Mouse (Mus musculus): Measurements from ENCODE around the gene Kcnh5.

Gene Kcnh5

DNA sequence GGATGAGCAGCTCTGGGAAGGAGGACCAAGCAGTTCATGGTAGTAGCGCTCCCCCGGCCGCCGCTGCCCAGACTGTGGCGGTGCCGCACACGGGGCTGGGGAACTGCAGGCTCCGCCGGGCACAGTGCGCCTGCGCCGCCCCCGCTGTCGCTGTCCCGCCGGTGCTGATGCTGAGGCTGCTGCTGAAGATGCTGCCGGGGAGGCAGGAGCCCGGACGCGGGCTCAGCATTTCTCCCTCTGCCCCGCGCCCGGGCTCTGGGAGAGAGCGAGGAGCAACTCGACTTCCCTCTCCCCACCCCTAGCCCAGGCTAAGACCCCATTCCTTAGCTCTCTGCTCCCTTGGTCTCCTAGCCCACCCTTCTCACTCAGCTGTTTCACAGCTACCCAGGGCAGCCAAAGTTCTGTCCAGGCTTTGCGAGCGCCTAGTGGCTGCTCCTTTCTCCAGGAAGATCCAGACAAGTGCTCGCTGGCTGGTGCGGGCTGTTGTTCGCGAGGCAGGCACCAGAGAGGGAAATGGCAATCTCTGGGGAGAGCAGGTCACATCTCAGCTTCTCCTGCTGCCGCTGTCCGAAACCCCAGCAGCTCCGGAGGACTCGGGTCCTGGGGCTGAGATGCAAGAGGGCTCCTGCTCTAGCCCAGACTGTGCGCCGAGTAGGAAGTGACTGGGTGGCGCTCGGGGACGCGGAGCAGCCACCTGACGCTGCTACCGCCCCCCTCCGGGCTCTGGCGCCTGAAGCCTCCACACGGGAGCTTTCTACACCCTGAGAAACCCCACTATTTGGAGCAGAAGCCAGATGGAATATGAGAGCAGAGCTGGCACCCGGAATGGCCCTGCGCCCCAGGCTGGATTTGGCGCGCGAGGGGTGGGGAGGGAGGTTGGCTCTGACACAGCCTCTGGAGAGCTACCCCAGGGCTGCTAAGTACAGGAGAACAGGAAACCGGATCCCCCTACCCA, at the start of gene Kcnh5:
Kcnh5 (minus strand) TSS at position 642 of the 955 bp plus-strand sequence.
- peak; percentile 53 to 71 for DNase-seq

DNA sequence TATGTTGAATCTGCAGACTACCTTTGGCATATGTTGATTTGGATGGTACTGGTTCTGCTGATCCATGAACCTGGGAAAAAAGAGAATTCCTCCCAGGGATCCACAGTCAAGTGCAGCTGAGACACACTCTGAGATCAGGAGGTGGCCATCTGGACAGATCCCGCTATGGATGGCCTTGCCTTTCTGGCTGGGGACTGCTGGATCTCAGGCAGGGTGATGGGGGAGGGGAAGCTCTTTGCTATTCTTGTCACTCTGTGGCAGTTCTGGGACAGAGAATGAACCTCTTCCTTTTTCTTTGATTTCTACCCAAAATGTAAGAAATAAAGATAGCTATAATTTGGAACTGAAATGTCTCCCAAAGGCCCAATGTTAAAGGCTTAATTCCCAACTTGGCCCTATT, 46.8 kb upstream of the Kcnh5 start:
- peak in 1 of 2 experiments; percentile 22 for DNase-seq

DNA sequence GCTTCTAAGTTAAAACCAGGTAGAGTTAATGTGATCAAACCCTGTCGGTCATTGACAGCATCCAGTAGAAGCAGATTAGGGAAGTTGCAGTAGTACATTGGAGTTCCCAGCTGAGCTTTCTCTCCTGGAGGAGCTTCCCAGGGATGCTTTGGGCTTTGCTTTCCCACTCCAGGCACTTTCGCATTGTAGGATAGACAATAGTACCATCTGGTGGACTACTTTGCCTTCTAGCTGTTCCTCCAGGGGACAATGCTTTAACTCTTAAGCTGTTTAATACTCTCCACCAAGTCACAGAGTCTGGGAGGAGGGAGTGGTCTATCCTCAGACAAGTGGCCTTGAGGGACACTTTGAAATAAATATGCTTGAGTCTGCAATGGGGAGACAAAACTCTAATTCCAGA, 12.3 kb upstream of the Kcnh5 start:
- DNase-seq, result no peak

- no peak for DNase-seq
Observed at GRCm38 (mm10) chr12:75182646-75183045, 5.5 kb upstream of the Kcnh5 start.

DNA sequence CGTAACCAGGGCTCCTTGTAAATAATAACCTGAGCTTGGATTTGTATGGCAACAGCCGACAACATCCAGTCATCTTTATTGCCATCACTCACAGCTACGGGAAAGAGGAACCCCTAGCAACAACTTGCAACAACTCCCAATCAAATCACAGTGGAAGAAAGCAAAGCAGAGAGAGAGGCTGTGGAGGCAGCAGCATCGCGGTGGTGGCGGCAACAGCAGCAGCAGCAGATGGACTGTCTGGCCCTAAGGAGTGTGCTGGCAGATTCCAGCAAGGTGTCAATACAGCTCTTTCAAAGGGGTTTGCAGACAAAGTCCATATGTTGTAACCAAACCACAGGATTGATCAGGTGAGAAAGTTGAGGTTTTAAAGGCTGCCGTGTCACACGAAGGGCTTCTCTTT, 2.4 kb upstream of the Kcnh5 start:
- no peak for DNase-seq

DNA sequence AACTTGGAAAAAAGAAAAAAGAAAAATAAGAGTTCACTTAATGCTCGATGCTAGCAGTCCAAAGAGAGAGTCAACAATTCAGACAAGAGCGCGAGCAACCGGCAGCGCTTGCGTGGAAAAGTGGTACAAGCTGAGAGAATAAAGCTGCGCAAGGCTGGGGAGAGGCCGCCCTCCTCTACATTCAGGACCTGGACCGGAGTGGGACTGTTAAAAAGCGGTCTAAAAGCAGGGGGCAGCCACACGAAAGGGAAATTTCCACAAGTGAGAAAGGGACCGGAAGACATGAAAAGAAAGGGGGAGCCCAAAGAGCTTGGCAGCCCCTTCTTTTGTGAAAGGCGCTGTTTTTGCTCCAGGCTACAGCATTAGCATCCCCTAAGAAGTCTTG, 506 bp upstream of the Kcnh5 start:
- no peak for DNase-seq

GRCm38 (mm10) chr12:75175931-75176565, 1.1 kb downstream of the Kcnh5 start:
- DNase-seq, result no peak

DNA sequence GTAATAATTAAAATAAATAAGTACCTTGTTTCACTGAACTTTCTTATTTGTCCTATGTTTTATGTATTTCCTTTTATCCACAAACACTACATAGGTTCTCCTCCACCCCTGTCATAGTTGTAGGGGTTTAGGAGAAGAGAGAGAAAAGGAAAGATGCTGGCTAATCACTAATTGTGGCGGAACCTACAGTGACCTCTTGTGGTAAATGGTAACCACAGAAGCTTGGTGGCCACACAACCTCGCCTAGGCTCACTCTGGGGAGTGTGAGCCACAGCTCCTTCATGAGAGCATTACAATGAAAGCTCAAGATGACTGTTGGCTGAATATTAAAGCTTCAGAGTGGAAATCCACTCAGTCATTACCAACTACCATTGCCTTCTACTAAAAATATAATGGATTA, 6.2 kb downstream of the Kcnh5 start:
- DNase-seq, result peak in 1 of 2 experiments; percentile 11

- no peak for DNase-seq
Observed at GRCm38 (mm10) chr12:75153076-75153568, 24.0 kb downstream of the Kcnh5 start.

DNA sequence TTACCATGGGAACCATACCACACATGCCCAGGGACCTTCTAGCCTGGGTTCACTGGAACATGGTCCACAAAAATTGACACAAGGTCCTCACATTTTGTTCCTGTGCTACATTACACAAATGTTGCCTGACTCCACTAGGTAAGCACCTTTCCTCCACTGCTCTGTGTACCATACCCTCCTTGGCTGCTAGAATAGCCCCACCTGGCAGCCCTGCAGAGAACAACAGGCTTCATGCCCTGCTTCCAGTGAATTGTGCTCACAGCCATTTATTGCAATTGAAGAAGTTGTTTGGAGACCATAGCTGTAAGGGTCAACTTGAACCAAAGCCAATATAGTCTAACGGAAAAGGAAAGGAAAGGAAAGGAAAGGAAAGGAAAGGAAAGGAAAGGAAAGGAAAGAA, 37.3 kb downstream of the Kcnh5 start:
- no peak for DNase-seq

- DNase-seq, result peak in 1 of 2 experiments; percentile 6
Observed at GRCm38 (mm10) chr12:75091921-75092320, 85.2 kb downstream of the Kcnh5 start.

- DNase-seq, result no peak
Observed at GRCm38 (mm10) chr12:75090957-75091356, 86.2 kb downstream of the Kcnh5 start.

DNA sequence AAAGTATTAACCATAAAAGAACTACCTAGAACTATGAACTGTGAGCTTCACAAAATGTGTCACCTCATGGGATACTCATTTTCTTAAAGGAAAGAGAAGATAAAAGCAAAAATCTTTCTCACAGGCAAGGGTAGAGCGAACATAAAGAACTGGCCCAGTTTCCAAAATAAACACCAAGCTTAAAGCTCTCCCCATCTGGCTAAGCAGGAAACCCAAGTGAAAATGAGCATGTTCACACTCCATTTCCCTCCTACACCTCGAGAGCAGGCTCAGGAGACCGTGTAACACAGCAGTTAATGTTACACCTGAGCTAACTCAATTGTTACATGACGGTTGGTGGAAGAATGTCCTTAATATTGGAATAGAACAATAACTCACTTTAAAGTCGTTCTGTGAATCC, 100.0 kb downstream of the Kcnh5 start:
- DNase-seq, result no peak

DNA sequence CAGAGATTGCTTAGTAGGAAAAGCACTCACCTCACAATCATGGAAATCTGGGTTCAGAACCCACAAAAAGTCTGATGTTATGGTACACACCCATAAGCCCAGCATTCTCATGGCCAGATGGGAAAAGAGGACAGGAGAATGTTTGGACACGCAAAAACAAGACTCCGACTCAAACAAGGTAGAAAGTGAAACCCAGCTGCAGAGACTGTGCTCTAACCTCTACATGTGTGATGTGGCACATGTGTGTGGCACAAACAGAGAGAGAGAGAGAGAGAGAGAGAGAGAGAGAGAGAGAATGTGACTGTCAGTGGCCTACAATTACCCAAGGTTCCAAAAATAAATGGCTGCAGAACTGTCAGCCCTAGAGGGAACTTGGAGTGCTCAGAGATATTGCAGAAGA, 106.1 kb downstream of the Kcnh5 start:
- no peak for DNase-seq

DNA sequence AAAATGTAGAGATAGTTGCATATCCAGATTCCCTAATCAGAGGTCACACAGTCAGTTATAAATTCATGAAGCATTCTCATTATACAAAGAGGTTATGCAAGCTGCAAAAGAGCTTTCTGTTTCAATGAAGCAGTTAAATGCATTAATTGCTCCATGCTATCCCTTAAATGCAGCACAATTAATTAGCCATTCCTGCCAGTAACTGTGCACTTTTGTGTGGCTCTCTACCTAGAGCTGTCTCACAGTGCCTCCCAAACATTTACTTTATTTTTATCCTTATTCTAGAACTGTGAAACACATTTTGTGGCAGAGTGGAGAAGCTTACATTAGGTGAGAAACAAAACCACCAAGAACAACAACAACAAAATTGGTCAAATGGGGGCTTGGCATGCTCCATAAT, 114.6 kb downstream of the Kcnh5 start:
- DNase-seq, result no peak

DNA sequence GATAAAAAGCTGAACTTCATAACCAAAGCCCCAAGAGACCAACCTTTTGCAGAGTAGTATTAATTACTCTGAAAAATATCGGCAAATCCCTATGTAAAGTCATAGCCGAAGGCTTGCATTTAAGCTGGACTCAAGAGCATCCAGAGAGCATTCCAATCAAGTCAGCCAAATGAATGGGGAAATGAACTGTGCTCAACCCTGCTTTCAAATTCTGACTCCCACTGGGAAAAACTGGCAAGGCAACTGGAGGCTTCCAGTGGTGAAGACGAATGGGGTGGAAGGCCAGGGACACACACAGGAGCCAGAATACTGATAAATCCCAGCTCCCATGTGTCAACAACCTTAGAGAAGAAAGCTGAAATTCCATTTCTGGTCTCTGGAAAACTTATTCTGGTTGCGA, 115.4 kb downstream of the Kcnh5 start:
- no peak for DNase-seq

- DNase-seq, result no peak
Observed at GRCm38 (mm10) chr12:75053731-75054130, 123.4 kb downstream of the Kcnh5 start.

GRCm38 (mm10) chr12:75036694-75037093, 140.4 kb downstream of the Kcnh5 start:
- DNase-seq, result no peak

DNA sequence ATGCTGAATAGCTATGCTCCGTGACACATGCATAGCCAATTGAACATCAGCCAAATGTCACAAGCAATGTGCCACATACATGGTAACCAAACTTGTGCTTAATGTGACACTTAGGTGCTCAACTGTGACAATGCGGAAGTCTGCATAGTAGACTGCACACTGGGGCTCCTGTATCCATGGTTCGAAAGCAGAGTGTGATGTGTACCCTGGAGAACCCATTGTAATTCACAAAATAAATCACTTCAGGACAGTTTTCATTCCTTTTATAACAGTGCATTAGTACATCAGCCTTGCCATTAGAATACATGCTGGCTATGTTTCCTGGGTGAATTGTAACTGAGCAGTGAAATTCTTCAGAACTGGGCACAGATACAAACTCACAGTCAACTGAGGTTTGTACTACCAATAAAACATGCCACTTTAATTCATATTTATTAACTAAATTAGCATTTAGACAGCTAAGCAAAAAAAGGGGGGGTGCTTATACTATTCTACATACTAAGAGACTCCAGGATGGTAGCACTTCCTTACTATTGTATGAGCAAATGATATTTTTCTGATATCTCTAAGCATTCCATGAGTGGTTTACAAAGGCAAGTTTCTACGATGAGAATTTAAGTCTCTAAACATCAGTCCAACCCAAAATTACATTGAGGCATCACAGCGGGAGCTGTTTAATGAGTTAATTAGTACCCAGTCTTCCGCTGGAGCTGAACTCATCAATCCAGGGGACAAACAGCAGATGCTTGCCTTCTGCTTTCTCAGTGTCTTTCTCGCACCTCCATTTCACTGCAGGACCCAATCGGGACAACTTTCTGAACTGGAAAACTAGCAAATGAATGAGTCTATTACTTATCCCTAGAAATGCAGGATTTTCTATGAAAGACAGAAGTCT, 144.9 kb downstream of the Kcnh5 start:
- no peak for DNase-seq

- no peak for DNase-seq
Observed at GRCm38 (mm10) chr12:74971187-74971586, 205.9 kb downstream of the Kcnh5 start.

- no peak for DNase-seq
Observed at GRCm38 (mm10) chr12:74969420-74969819, 207.7 kb downstream of the Kcnh5 start.

GRCm38 (mm10) chr12:74966266-74966665, 210.9 kb downstream of the Kcnh5 start:
- DNase-seq, result no peak

- DNase-seq, result no peak
Observed at GRCm38 (mm10) chr12:74952661-74953060, 224.5 kb downstream of the Kcnh5 start.

Data from cerebellum, postnatal 25 days (tissue).